Mouse (Mus musculus) heart, adult 2 months (tissue): ENCODE data around the gene Scnn1a. TPM values are rescaled to one million over a fixed set of nuclear protein-coding genes. Genes with fewer than 3 reads are reported as not detected.
"Not testable (repeated sequence)": the region's sequence is repeated elsewhere in the genome, so short reads cannot be mapped to it uniquely, and the experiment has no call there.

Source experiments
- DNase-seq, 2 experiments: peaks; one replicate each; pipeline ENCODE4 v3.0.0; 2021
- H3K27ac ChIP-seq: fragments of 200-600 bp; 2 replicates; pipeline ENCODE4 v1.8.1; 2022
- H3K27me3 ChIP-seq: fragments of 200-500 bp; 2 replicates; pipeline ENCODE4 v1.6.1; 2012; ENCODE audit warnings: mild to moderate bottlenecking, low read length, inconsistent platforms, mixed read lengths; ENCODE audit not compliant: control insufficient read depth, insufficient read depth
- H3K36me3 ChIP-seq: fragments of 200-500 bp; 2 replicates; pipeline ENCODE4 v1.6.1; 2012; ENCODE audit warnings: low read length, inconsistent platforms; ENCODE audit not compliant: control insufficient read depth, insufficient read depth
- H3K4me1 ChIP-seq: fragments of 200-500 bp; 2 replicates; pipeline ENCODE4 v1.6.1; 2011; ENCODE audit warnings: low read length; ENCODE audit not compliant: control insufficient read depth, insufficient read depth
- H3K4me3 ChIP-seq: fragments of 200-600 bp; 2 replicates; pipeline ENCODE4 v1.8.1; 2022
- H3K79me2 ChIP-seq: fragments of 200-500 bp; replicated peaks from 2 replicates; pipeline ENCODE4 v1.6.1; 2012; ENCODE audit warnings: mild to moderate bottlenecking, inconsistent platforms, low read length, moderate library complexity, mixed read lengths; ENCODE audit not compliant: control insufficient read depth, insufficient read depth
- H3K9ac ChIP-seq: fragments of 200-500 bp; 2 replicates; pipeline ENCODE4 v1.6.1; 2012; ENCODE audit warnings: low read depth, mild to moderate bottlenecking, control low read depth, inconsistent platforms, low read length, mixed read lengths
- CTCF ChIP-seq: fragments of 200-600 bp; IDR thresholded peaks from 2 replicates; pipeline ENCODE4 v1.8.1; 2022; ENCODE audit warnings: antibody characterized with exemption, mild to moderate bottlenecking, moderate library complexity
- EP300 ChIP-seq: fragments of 200-500 bp; IDR thresholded peaks from 2 replicates; pipeline ENCODE4 v1.6.1; 2011; ENCODE audit warnings: low read depth, low read length, control low read depth; ENCODE audit not compliant: insufficient read depth
- POLR2A ChIP-seq: fragments of 200-500 bp; IDR thresholded peaks from 2 replicates; pipeline ENCODE4 v1.6.1; 2011; ENCODE audit warnings: mild to moderate bottlenecking, low read depth, low read length, control low read depth; ENCODE audit not compliant: insufficient read depth
- WGBS: fragments of 180-500 bp; shearing (Covaris S2); methylation state at CpG from one replicate; pipeline ENCODE4 v1.1.7; 2018; 5-methylcytosine and 5-hydroxymethylcytosine counted together
- intact Hi-C: fragments of 180-260 bp; cut with DNase I; formaldehyde crosslinking; loops from one replicate; pipeline ENCODE4 v1.15.1; 2025
- long read RNA-seq: library from polyadenylated mRNA; stranded (forward); transcript quantifications from one replicate; pipeline ENCODE4 v2.0.0, GENCODE M21; 2021
- polyA plus RNA-seq: library from polyadenylated mRNA; depleted of rRNA; stranded (reverse); fragments of >200 nt; gene quantifications from 2 replicates; pipeline ENCODE4 v1.2.3, GENCODE M21; 2012; rRNA removed
- total RNA-seq, 2 experiments: library from RNA; stranded (reverse); gene quantifications; 2 replicates each; pipeline ENCODE4 v1.2.3; 2021

The Scnn1a gene
- total RNA-seq = under 1 TPM; 0.37 to 0.75 TPM
- polyA plus RNA-seq = 0.76 and 3.1 TPM in 2 replicates
- long read RNA-seq, partial matches to known transcripts = 0 of 3 reads
- long read RNA-seq, other reads (novel, unspliced or antisense) = 3 of 3 reads

GRCm38 (mm10) chr6:125320323-125320722 lies at the start of gene Scnn1a:
Gene Scnn1a, plus strand, starts transcription at chr6:125320659.
- Histone ChIP-seq H3K36me3 (no peaks in the 10 kb centered on the region), H3K9ac (no peak within 1 kb of the TSS), H3K27me3 (0 out of 2 replicates have a peak, but pooled peaks cover 2% of the 10 kb centered on the region), H3K79me2 (no peaks in the 10 kb centered on the region), H3K27ac (no peak within 1 kb of the TSS), H3K4me3 (no peak within 1 kb of the TSS), H3K4me1 (no peaks in the 10 kb centered on the region)
- peak in 1 of 2 experiments; percentile 14 for DNase-seq
- intact Hi-C loops = no loop called here
- TF ChIP-seq EP300 = no peak
- 94% methylated on average over 1 of the region's 1 CpGs for WGBS

- 11% methylated on average over 17 of the region's 17 CpGs for WGBS
- intact Hi-C loops = loop anchor here (1.0 to 5.0 kb wide), 4 partner anchors 52 to 224 kb away; partner anchors contain the start of genes Acrbp and Gapdh
- no peaks in the 10 kb centered on the region for H3K27me3 ChIP-seq
- no peaks in the 10 kb centered on the region for H3K36me3 ChIP-seq
- no peak overlapping the region; the same call in 1 of the 2 replicates for H3K4me3 ChIP-seq
- H3K9ac ChIP-seq = peak overlapping the region; percentile 20; the same call in 1 of the 2 replicates
- H3K27ac ChIP-seq = peak overlapping the region; percentile 43
- H3K4me1 ChIP-seq = no peaks in the 10 kb centered on the region; the same call in 1 of the 2 replicates
- TF ChIP-seq POLR2A = peak; percentile 64
- peak; percentile 92 for TF ChIP-seq CTCF
- peak; percentile 100 for TF ChIP-seq EP300
- H3K79me2 ChIP-seq = no peaks in the 10 kb centered on the region
- peak; percentile 89 to 92 for DNase-seq
These were observed 48.8 kb upstream of the Scnn1a start for GRCm38 (mm10) chr6:125271455-125272227.

GRCm38 (mm10) chr6:125272228-125272785 lies 48.2 kb upstream of the Scnn1a start:
- Histone ChIP-seq H3K36me3 (no peaks in the 10 kb centered on the region), H3K4me3 (no peak overlapping the region), H3K27me3 (no peaks in the 10 kb centered on the region), H3K9ac (no peak overlapping the region), H3K27ac (peak overlapping the region; percentile 21; the same call in 1 of the 2 replicates), H3K4me1 (no peaks in the 10 kb centered on the region; the same call in 1 of the 2 replicates), H3K79me2 (no peaks in the 10 kb centered on the region)
- WGBS = 64% methylated on average over 10 of the region's 10 CpGs
- no peak for DNase-seq
- TF ChIP-seq POLR2A (no peak), EP300 (no peak), CTCF (no peak)
- intact Hi-C loops = loop anchor here (5.0 kb wide), 3 partner anchors 105 to 225 kb away; partner anchors contain the start of genes Acrbp and Gapdh

- Histone ChIP-seq H3K79me2 (no peaks in the 10 kb centered on the region), H3K36me3 (no peaks in the 10 kb centered on the region), H3K4me3 (no peak overlapping the region), H3K27me3 (no peaks in the 10 kb centered on the region), H3K9ac (no peak overlapping the region), H3K27ac (no peak overlapping the region), H3K4me1 (no peaks in the 10 kb centered on the region; the same call in 1 of the 2 replicates)
- intact Hi-C loops = loop anchor here (1.0 to 5.0 kb wide), 4 partner anchors 38 to 228 kb away; partner anchors contain the start of genes Acrbp, Gapdh and Ltbr
- TF ChIP-seq EP300 (no peak), CTCF (peak; percentile 59)
- peak in 1 of 2 experiments; percentile 36 for DNase-seq
- WGBS = 53% methylated on average over 15 of the region's 15 CpGs
These were observed 45.5 kb upstream of the Scnn1a start for GRCm38 (mm10) chr6:125274841-125275563.

GRCm38 (mm10) chr6:125279729-125280128 lies 40.7 kb upstream of the Scnn1a start:
- intact Hi-C loops = no loop called here
- TF ChIP-seq EP300 (no peak), POLR2A (no peak)
- Histone ChIP-seq H3K4me3 (no peak overlapping the region), H3K79me2 (no peaks in the 10 kb centered on the region), H3K27me3 (no peaks in the 10 kb centered on the region), H3K9ac (no peak overlapping the region), H3K27ac (no peak overlapping the region), H3K4me1 (no peaks in the 10 kb centered on the region), H3K36me3 (no peaks in the 10 kb centered on the region)
- 68% methylated on average over 8 of the region's 8 CpGs for WGBS
- DNase-seq = no peak

- H3K9ac ChIP-seq, H3K27ac ChIP-seq, H3K4me3 ChIP-seq, H3K36me3 ChIP-seq, intact Hi-C loops, DNase-seq, H3K79me2 ChIP-seq, H3K27me3 ChIP-seq, H3K4me1 ChIP-seq: not testable (repeated sequence)
- WGBS = 83% methylated on average over 13 of the region's 13 CpGs
These were observed 37.7 kb upstream of the Scnn1a start for GRCm38 (mm10) chr6:125282721-125283120.
